Mouse (Mus musculus): ENCODE results near the gene Zfp459.
"Not testable (repeated sequence)": the region's sequence is repeated elsewhere in the genome, so short reads cannot be mapped to it uniquely, and the experiment has no call there.

Zfp459 gene

GRCm38 (mm10) chr13:67421207-67421857 is at the start of gene Zfp459:
TSS of gene Zfp459 (minus strand) at chr13:67421418.
- peak; percentile 48 for DNase-seq (ENCODE audit: low read depth)

- no peak for DNase-seq (ENCODE audit: low read depth)
Observed at GRCm38 (mm10) chr13:67469274-67469673, 48.1 kb upstream of the Zfp459 start.

DNA sequence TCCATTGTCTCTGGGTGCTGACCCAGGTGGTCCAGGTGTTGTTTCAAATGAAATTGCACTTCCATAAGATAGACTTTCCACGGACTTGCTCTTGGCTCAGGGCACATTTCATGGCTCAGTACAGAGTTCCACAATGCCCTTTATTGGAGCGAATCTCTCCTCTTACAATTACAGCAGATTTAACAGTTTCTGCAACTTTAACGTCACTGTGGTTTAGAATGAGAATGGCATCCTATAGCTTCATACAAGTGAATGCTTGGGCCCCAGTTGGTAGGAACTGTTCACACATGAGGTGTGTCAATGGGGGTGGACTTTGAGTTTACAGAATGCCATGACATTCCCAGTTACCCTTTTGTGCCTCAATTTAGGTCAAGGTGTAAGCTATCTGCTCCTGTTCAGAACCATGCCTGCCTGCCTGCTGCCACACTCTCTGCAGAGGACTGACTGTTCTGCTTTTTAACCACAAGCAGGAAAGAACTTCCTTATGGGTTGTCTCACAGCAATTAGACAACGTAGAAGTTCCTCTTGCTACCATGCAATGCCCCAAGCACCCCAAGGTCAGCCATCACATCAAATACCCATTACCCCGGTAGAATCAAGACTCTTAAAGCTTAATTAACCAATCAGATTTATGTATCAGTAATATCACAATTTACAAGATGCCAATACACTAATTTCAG is 42.4 kb upstream of the Zfp459 start:
- not testable (repeated sequence) for DNase-seq (ENCODE audit: low read depth)

- DNase-seq (ENCODE audit: low read depth), result no peak
Observed at GRCm38 (mm10) chr13:67452021-67452309, 30.7 kb upstream of the Zfp459 start.

GRCm38 (mm10) chr13:67451172-67452020 is 30.2 kb upstream of the Zfp459 start, which contains the start of gene Zfp874a:
TSS of gene Zfp874a (minus strand) at chr13:67451624.
- DNase-seq (ENCODE audit: low read depth), result peak; percentile 81

- DNase-seq (ENCODE audit: low read depth), result not testable (repeated sequence)
Observed at GRCm38 (mm10) chr13:67437095-67437494, 15.9 kb upstream of the Zfp459 start.

- DNase-seq (ENCODE audit: low read depth), result no peak
Observed at GRCm38 (mm10) chr13:67428116-67428515, 6.9 kb upstream of the Zfp459 start.

DNA sequence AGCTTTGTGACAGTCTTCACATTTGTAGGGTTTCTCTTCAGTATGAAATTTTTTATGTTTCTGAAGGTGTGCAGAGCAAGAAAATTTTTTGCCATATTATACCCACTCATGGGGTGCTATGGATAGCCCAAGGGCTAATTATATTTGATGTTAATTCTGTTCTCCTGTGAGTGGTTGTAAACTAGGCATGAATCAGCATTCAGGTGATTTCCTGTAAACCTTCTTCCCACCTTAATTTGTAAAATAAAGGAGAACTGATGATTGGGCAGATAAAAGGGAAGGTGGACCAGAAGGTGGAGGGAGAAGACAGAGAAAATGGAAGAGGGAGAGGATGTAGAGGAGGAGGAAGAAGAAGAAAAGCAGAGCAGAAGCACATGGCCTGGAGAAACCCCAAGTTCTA is 4.5 kb upstream of the Zfp459 start:
- not testable (repeated sequence) for DNase-seq (ENCODE audit: low read depth)

DNA sequence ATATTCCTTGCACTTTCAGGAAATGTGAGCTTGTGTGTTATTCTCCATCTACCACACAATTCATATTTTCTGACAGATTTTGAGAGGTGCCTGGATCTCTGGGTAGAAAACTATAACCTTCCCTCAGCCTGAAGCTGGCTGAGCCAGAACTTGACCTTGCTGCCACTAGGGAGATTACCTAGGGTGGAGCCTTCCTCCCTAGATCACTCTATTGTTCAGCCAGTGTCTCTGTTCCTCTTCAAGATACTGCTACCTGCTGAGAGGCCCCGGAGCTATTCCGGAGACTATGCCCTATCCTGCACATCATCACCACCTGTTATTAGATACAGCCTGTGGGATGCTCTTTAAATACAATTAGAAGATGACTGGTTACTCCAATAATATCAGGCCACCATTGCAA is 1.3 kb upstream of the Zfp459 start:
- not testable (repeated sequence) for DNase-seq (ENCODE audit: low read depth)

- no peak for DNase-seq (ENCODE audit: low read depth)
Observed at GRCm38 (mm10) chr13:67420558-67421206, 536 bp downstream of the Zfp459 start.

DNA sequence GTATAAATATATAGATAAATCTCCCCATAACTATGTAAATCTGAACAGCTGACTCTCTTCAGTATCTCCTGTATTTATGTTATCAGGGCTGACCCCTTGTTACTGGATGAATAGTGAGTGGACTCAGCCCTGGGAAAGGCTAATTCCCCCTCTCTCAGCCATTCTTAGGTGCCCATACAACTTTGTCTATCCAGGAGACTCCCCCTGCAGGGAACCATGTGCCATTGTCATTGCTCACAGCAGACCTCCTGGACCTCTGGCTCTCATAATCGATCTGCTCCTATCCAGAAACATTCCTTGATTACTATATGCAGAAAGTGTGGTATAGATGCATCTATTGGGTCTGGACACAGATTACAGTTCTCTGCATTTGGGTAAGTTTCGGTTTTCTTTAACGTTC is 4.4 kb downstream of the Zfp459 start:
- no peak for DNase-seq (ENCODE audit: low read depth)

DNA sequence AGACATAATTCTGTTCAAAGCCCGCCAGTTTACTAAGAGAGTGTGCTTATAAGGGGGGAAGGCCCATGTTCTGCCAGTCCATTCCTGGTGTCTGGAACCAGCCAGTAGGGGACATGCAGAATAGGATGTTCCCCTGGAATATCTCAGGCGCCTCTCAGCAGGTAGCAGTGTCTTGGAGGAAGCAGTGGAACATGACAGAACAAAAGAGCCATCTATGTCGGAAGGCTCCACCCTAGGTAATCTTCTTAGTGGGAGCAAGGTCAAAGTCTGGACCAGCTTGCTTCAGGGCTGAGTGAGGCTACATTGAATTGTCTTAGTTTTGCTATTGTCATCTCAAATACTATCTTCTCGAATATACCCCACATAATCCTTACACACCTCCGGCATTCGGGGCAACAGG is 5.5 kb downstream of the Zfp459 start:
- no peak for DNase-seq (ENCODE audit: low read depth)

GRCm38 (mm10) chr13:67413634-67414033 is 7.6 kb downstream of the Zfp459 start:
- DNase-seq (ENCODE audit: low read depth), result not testable (repeated sequence)

- peak; percentile 69 for DNase-seq (ENCODE audit: low read depth)
Observed at GRCm38 (mm10) chr13:67399183-67399903, 21.9 kb downstream of the Zfp459 start, which contains the start of gene Zfp429. TSS of gene Zfp429 (minus strand) at chr13:67399819.

- not testable (repeated sequence) for DNase-seq (ENCODE audit: low read depth)
Observed at GRCm38 (mm10) chr13:67376255-67376654, 45.0 kb downstream of the Zfp459 start.

- DNase-seq (ENCODE audit: low read depth), result peak; percentile 82
Observed at GRCm38 (mm10) chr13:67375050-67375911, 45.9 kb downstream of the Zfp459 start, which contains the start of the genes Gm28041 and Zfp456. TSS of gene Gm28041 (minus strand) at chr13:67375733. TSS of gene Zfp456 (minus strand) at chr13:67375810.

- peak; percentile 87 for DNase-seq (ENCODE audit: low read depth)
Observed at GRCm38 (mm10) chr13:67360131-67360744, 61.0 kb downstream of the Zfp459 start, which contains the start of the genes Gm28044 and Zfp953. TSS of gene Gm28044 (minus strand) at chr13:67360536. TSS of gene Zfp953 (minus strand) at chr13:67360605.
